Mouse (Mus musculus): ENCODE measurements at regions not wholly inside any gene's neighbourhood (a gene's known extent, or its start where the extent isn't known, plus 50 kb on each side); places are given as distances from the start of the nearest gene placed in this dataset.
A peak's percentile ranks its signal among the peaks of the same experiment; 100 is the strongest.
"Not testable (repeated sequence)": the region's sequence is repeated elsewhere in the genome, so short reads cannot be mapped to it uniquely, and the experiment has no call there.

- TF ChIP-seq CTCF (IDR thresholded peaks at IDR 0.05; ENCODE audit: borderline replicate concordance, extremely low read depth, insufficient read depth, insufficient read length) (no peak), POLR2A (IDR thresholded peaks at IDR 0.05; ENCODE audit: borderline replicate concordance, extremely low read depth, insufficient read depth, insufficient read length, poor library complexity, severe bottlenecking) (no peak)
- no peak for DNase-seq (ENCODE audit: low read depth)
Measured at GRCm38 (mm10) chr11:25055698-25056097, 977.8 kb downstream of the Bcl11a start.

GRCm38 (mm10) chr11:25057093-25057521 lies 979.3 kb downstream of the Bcl11a start:
- no peak for TF ChIP-seq POLR2A (IDR thresholded peaks at IDR 0.05; ENCODE audit: borderline replicate concordance, extremely low read depth, insufficient read depth, insufficient read length, poor library complexity, severe bottlenecking)
- TF ChIP-seq CTCF (IDR thresholded peaks at IDR 0.05; ENCODE audit: borderline replicate concordance, extremely low read depth, insufficient read depth, insufficient read length) = no peak

GRCm38 (mm10) chr11:25057543-25057942 lies 979.7 kb downstream of the Bcl11a start:
- peak; percentile 52 for DNase-seq (ENCODE audit: low read depth)
- no peak for TF ChIP-seq CTCF (IDR thresholded peaks at IDR 0.05; ENCODE audit: borderline replicate concordance, extremely low read depth, insufficient read depth, insufficient read length)
- TF ChIP-seq POLR2A (IDR thresholded peaks at IDR 0.05; ENCODE audit: borderline replicate concordance, extremely low read depth, insufficient read depth, insufficient read length, poor library complexity, severe bottlenecking) = no peak

More at GRCm38 (mm10) chr11:25057093-25057521, 979.3 kb downstream of the Bcl11a start:
- peak; percentile 60 for DNase-seq (ENCODE audit: low read depth)

GRCm38 (mm10) chr11:25063042-25063441 lies 985.2 kb downstream of the Bcl11a start:
- TF ChIP-seq POLR2A (IDR thresholded peaks at IDR 0.05; ENCODE audit: borderline replicate concordance, extremely low read depth, insufficient read depth, insufficient read length, poor library complexity, severe bottlenecking) (no peak), CTCF (IDR thresholded peaks at IDR 0.05; ENCODE audit: borderline replicate concordance, extremely low read depth, insufficient read depth, insufficient read length) (no peak)
- DNase-seq (ENCODE audit: low read depth) = no peak

GRCm38 (mm10) chr11:25063978-25064377 lies 986.1 kb downstream of the Bcl11a start:
- TF ChIP-seq CTCF (IDR thresholded peaks at IDR 0.05; ENCODE audit: borderline replicate concordance, extremely low read depth, insufficient read depth, insufficient read length) (no peak), POLR2A (IDR thresholded peaks at IDR 0.05; ENCODE audit: borderline replicate concordance, extremely low read depth, insufficient read depth, insufficient read length, poor library complexity, severe bottlenecking) (no peak)
- DNase-seq (ENCODE audit: low read depth) = no peak

GRCm38 (mm10) chr11:25099976-25100375 lies 1022.1 kb downstream of the Bcl11a start:
- not testable (repeated sequence) for DNase-seq (ENCODE audit: low read depth)

- DNase-seq (ENCODE audit: low read depth) = no peak
- TF ChIP-seq POLR2A (IDR thresholded peaks at IDR 0.05; ENCODE audit: borderline replicate concordance, extremely low read depth, insufficient read depth, insufficient read length, poor library complexity, severe bottlenecking) (no peak), CTCF (IDR thresholded peaks at IDR 0.05; ENCODE audit: borderline replicate concordance, extremely low read depth, insufficient read depth, insufficient read length) (no peak)
Measured at GRCm38 (mm10) chr11:25104432-25104831, 1026.6 kb downstream of the Bcl11a start.

- no peak for DNase-seq (ENCODE audit: low read depth)
- TF ChIP-seq POLR2A (IDR thresholded peaks at IDR 0.05; ENCODE audit: borderline replicate concordance, extremely low read depth, insufficient read depth, insufficient read length, poor library complexity, severe bottlenecking) (no peak), CTCF (IDR thresholded peaks at IDR 0.05; ENCODE audit: borderline replicate concordance, extremely low read depth, insufficient read depth, insufficient read length) (no peak)
Measured at GRCm38 (mm10) chr11:25124458-25124857, 1046.6 kb downstream of the Bcl11a start.

GRCm38 (mm10) chr11:25142226-25142625 lies 1064.4 kb downstream of the Bcl11a start:
- no peak for DNase-seq (ENCODE audit: low read depth)
- TF ChIP-seq CTCF (IDR thresholded peaks at IDR 0.05; ENCODE audit: borderline replicate concordance, extremely low read depth, insufficient read depth, insufficient read length) (no peak), POLR2A (IDR thresholded peaks at IDR 0.05; ENCODE audit: borderline replicate concordance, extremely low read depth, insufficient read depth, insufficient read length, poor library complexity, severe bottlenecking) (no peak)

- TF ChIP-seq POLR2A (IDR thresholded peaks at IDR 0.05; ENCODE audit: borderline replicate concordance, extremely low read depth, insufficient read depth, insufficient read length, poor library complexity, severe bottlenecking) = no peak
- no peak for TF ChIP-seq CTCF (IDR thresholded peaks at IDR 0.05; ENCODE audit: borderline replicate concordance, extremely low read depth, insufficient read depth, insufficient read length)
- no peak for DNase-seq (ENCODE audit: low read depth)
Measured at GRCm38 (mm10) chr11:25142833-25143232, 1065.0 kb downstream of the Bcl11a start.

GRCm38 (mm10) chr11:25147287-25147686 lies 1063.3 kb downstream of the 5730522E02Rik start:
- TF ChIP-seq CTCF (IDR thresholded peaks at IDR 0.05; ENCODE audit: borderline replicate concordance, extremely low read depth, insufficient read depth, insufficient read length) (no peak), POLR2A (IDR thresholded peaks at IDR 0.05; ENCODE audit: borderline replicate concordance, extremely low read depth, insufficient read depth, insufficient read length, poor library complexity, severe bottlenecking) (no peak)
- DNase-seq (ENCODE audit: low read depth) = no peak

- DNase-seq (ENCODE audit: low read depth) = peak; percentile 73
- TF ChIP-seq POLR2A (IDR thresholded peaks at IDR 0.05; ENCODE audit: borderline replicate concordance, extremely low read depth, insufficient read depth, insufficient read length, poor library complexity, severe bottlenecking) = no peak
- TF ChIP-seq CTCF (IDR thresholded peaks at IDR 0.05; ENCODE audit: borderline replicate concordance, extremely low read depth, insufficient read depth, insufficient read length) = no peak
Measured at GRCm38 (mm10) chr11:25156705-25157104, 1053.9 kb downstream of the 5730522E02Rik start.
